Mouse (Mus musculus) urinary bladder, postnatal 4 days (tissue): ENCODE measurements around the gene Grhl3.

Experiments used
- DNase-seq, 2 experiments: peaks; one replicate each; pipeline ENCODE4 v3.0.0; 2021 to 2022; ENCODE audit warnings: low spot score in 2 of 2

Gene Grhl3

GRCm38 (mm10) chr4:135494521-135495396 is 78.7 kb downstream of the Grhl3 start, which contains the start of the genes Stpg1 and Nipal3:
Stpg1 (plus strand) TSS chr4:135494790.
Nipal3 (minus strand) TSS chr4:135495038.
- peak; percentile 80 to 86 for DNase-seq

- DNase-seq: no peak
Observed at GRCm38 (mm10) chr4:135493691-135494520, 79.5 kb downstream of the Grhl3 start.

- DNase-seq: no peak
Observed at GRCm38 (mm10) chr4:135493271-135493670, 80.2 kb downstream of the Grhl3 start.
